Mouse (Mus musculus): ENCODE measurements at regions not wholly inside any gene's neighbourhood (a gene's known extent, or its start where the extent isn't known, plus 50 kb on each side); places are given as distances from the start of the nearest gene placed in this dataset.

- Histone ChIP-seq H3K36me3 (ENCODE audit: control insufficient read depth, insufficient read depth, low read length, poor library complexity, severe bottlenecking) (no peaks in the 10 kb centered on the region), H3K27me3 (ENCODE audit: control insufficient read depth, insufficient read depth, low read length, poor library complexity, severe bottlenecking) (no peaks in the 10 kb centered on the region), H3K4me3 (ENCODE audit: low read depth, low read length) (no peak overlapping the region), H3K27ac (ENCODE audit: insufficient read depth, low read length) (no peak overlapping the region), H3K9ac (ENCODE audit: low read depth, poor library complexity, severe bottlenecking) (no peak overlapping the region), H3K4me1 (ENCODE audit: control insufficient read depth, insufficient read depth, low read length) (no peaks in the 10 kb centered on the region), H3K9me3 (replicated peaks; ENCODE audit: control insufficient read depth, insufficient read depth, low read length, poor library complexity, severe bottlenecking) (no peaks in the 10 kb centered on the region)
- TF ChIP-seq EP300 (IDR thresholded peaks at IDR 0.05; ENCODE audit: insufficient read depth, low read depth, low read length) (no peak), CTCF (IDR thresholded peaks at IDR 0.05; ENCODE audit: low read depth, low read length) (no peak), POLR2A (IDR thresholded peaks at IDR 0.05; ENCODE audit: insufficient read depth, low read length) (no peak)
Measured at GRCm38 (mm10) chr3:45658093-45658776, 280.0 kb downstream of the Pcdh10 start.

GRCm38 (mm10) chr3:45659052-45659451 is 280.9 kb downstream of the Pcdh10 start:
- Histone ChIP-seq H3K27ac (ENCODE audit: insufficient read depth, low read length) (no peak overlapping the region), H3K4me1 (ENCODE audit: control insufficient read depth, insufficient read depth, low read length) (no peaks in the 10 kb centered on the region), H3K9me3 (replicated peaks; ENCODE audit: control insufficient read depth, insufficient read depth, low read length, poor library complexity, severe bottlenecking) (no peaks in the 10 kb centered on the region), H3K27me3 (ENCODE audit: control insufficient read depth, insufficient read depth, low read length, poor library complexity, severe bottlenecking) (no peaks in the 10 kb centered on the region), H3K4me3 (ENCODE audit: low read depth, low read length) (no peak overlapping the region), H3K36me3 (ENCODE audit: control insufficient read depth, insufficient read depth, low read length, poor library complexity, severe bottlenecking) (no peaks in the 10 kb centered on the region), H3K9ac (ENCODE audit: low read depth, poor library complexity, severe bottlenecking) (no peak overlapping the region)
- TF ChIP-seq EP300 (IDR thresholded peaks at IDR 0.05; ENCODE audit: insufficient read depth, low read depth, low read length) (no peak), POLR2A (IDR thresholded peaks at IDR 0.05; ENCODE audit: insufficient read depth, low read length) (no peak), CTCF (IDR thresholded peaks at IDR 0.05; ENCODE audit: low read depth, low read length) (no peak)

GRCm38 (mm10) chr3:45670434-45670833 is 292.2 kb downstream of the Pcdh10 start:
- H3K27ac ChIP-seq (ENCODE audit: insufficient read depth, low read length): no peak overlapping the region
- H3K4me3 ChIP-seq (ENCODE audit: low read depth, low read length): no peak overlapping the region
- no peaks in the 10 kb centered on the region for H3K27me3 ChIP-seq (ENCODE audit: control insufficient read depth, insufficient read depth, low read length, poor library complexity, severe bottlenecking)
- no peaks in the 10 kb centered on the region for H3K9me3 ChIP-seq (replicated peaks; ENCODE audit: control insufficient read depth, insufficient read depth, low read length, poor library complexity, severe bottlenecking)
- no peaks in the 10 kb centered on the region for H3K36me3 ChIP-seq (ENCODE audit: control insufficient read depth, insufficient read depth, low read length, poor library complexity, severe bottlenecking)
- no peak for TF ChIP-seq EP300 (IDR thresholded peaks at IDR 0.05; ENCODE audit: insufficient read depth, low read depth, low read length)
- no peak for TF ChIP-seq POLR2A (IDR thresholded peaks at IDR 0.05; ENCODE audit: insufficient read depth, low read length)
- no peak for TF ChIP-seq CTCF (IDR thresholded peaks at IDR 0.05; ENCODE audit: low read depth, low read length)
- H3K4me1 ChIP-seq (ENCODE audit: control insufficient read depth, insufficient read depth, low read length): no peaks in the 10 kb centered on the region
- no peak overlapping the region for H3K9ac ChIP-seq (ENCODE audit: low read depth, poor library complexity, severe bottlenecking)

- no peak for TF ChIP-seq POLR2A (IDR thresholded peaks at IDR 0.05; ENCODE audit: insufficient read depth, low read length)
- TF ChIP-seq CTCF (IDR thresholded peaks at IDR 0.05; ENCODE audit: low read depth, low read length): no peak
- TF ChIP-seq EP300 (IDR thresholded peaks at IDR 0.05; ENCODE audit: insufficient read depth, low read depth, low read length): no peak
- no peak overlapping the region for H3K27ac ChIP-seq (ENCODE audit: insufficient read depth, low read length)
- H3K36me3 ChIP-seq (ENCODE audit: control insufficient read depth, insufficient read depth, low read length, poor library complexity, severe bottlenecking): no peaks in the 10 kb centered on the region
- H3K27me3 ChIP-seq (ENCODE audit: control insufficient read depth, insufficient read depth, low read length, poor library complexity, severe bottlenecking): peaks cover 2% of the 10 kb centered on the region; the same call in 1 of the 2 replicates
- no peaks in the 10 kb centered on the region for H3K4me1 ChIP-seq (ENCODE audit: control insufficient read depth, insufficient read depth, low read length)
- no peak overlapping the region for H3K9ac ChIP-seq (ENCODE audit: low read depth, poor library complexity, severe bottlenecking)
- H3K9me3 ChIP-seq (replicated peaks; ENCODE audit: control insufficient read depth, insufficient read depth, low read length, poor library complexity, severe bottlenecking): no peaks in the 10 kb centered on the region; the same call in 1 of the 2 replicates
- H3K4me3 ChIP-seq (ENCODE audit: low read depth, low read length): no peak overlapping the region
Measured at GRCm38 (mm10) chr3:45677672-45678071, 299.5 kb downstream of the Pcdh10 start.

- no peak overlapping the region for H3K9ac ChIP-seq (ENCODE audit: low read depth, poor library complexity, severe bottlenecking)
- H3K4me1 ChIP-seq (ENCODE audit: control insufficient read depth, insufficient read depth, low read length): no peaks in the 10 kb centered on the region
- H3K27me3 ChIP-seq (ENCODE audit: control insufficient read depth, insufficient read depth, low read length, poor library complexity, severe bottlenecking): peaks cover 2% of the 10 kb centered on the region; the same call in 1 of the 2 replicates
- no peak overlapping the region for H3K4me3 ChIP-seq (ENCODE audit: low read depth, low read length)
- H3K36me3 ChIP-seq (ENCODE audit: control insufficient read depth, insufficient read depth, low read length, poor library complexity, severe bottlenecking): no peaks in the 10 kb centered on the region
- H3K27ac ChIP-seq (ENCODE audit: insufficient read depth, low read length): no peak overlapping the region
- TF ChIP-seq POLR2A (IDR thresholded peaks at IDR 0.05; ENCODE audit: insufficient read depth, low read length) (no peak), EP300 (IDR thresholded peaks at IDR 0.05; ENCODE audit: insufficient read depth, low read depth, low read length) (0 out of 2 replicates have a peak, but pooled peaks have one; percentile 9)
- H3K9me3 ChIP-seq (replicated peaks; ENCODE audit: control insufficient read depth, insufficient read depth, low read length, poor library complexity, severe bottlenecking): no peaks in the 10 kb centered on the region; the same call in 1 of the 2 replicates
Measured at GRCm38 (mm10) chr3:45681410-45681809, 303.2 kb downstream of the Pcdh10 start.

GRCm38 (mm10) chr3:45707891-45708290 is 329.7 kb downstream of the Pcdh10 start:
- Histone ChIP-seq H3K27me3 (ENCODE audit: control insufficient read depth, insufficient read depth, low read length, poor library complexity, severe bottlenecking) (no peaks in the 10 kb centered on the region), H3K4me3 (ENCODE audit: low read depth, low read length) (no peak overlapping the region), H3K4me1 (ENCODE audit: control insufficient read depth, insufficient read depth, low read length) (no peaks in the 10 kb centered on the region), H3K36me3 (ENCODE audit: control insufficient read depth, insufficient read depth, low read length, poor library complexity, severe bottlenecking) (no peaks in the 10 kb centered on the region), H3K9ac (ENCODE audit: low read depth, poor library complexity, severe bottlenecking) (no peak overlapping the region), H3K27ac (ENCODE audit: insufficient read depth, low read length) (no peak overlapping the region), H3K9me3 (replicated peaks; ENCODE audit: control insufficient read depth, insufficient read depth, low read length, poor library complexity, severe bottlenecking) (no peaks in the 10 kb centered on the region)
- TF ChIP-seq POLR2A (IDR thresholded peaks at IDR 0.05; ENCODE audit: insufficient read depth, low read length): no peak
- TF ChIP-seq CTCF (IDR thresholded peaks at IDR 0.05; ENCODE audit: low read depth, low read length): no peak
- TF ChIP-seq EP300 (IDR thresholded peaks at IDR 0.05; ENCODE audit: insufficient read depth, low read depth, low read length): no peak
